Mouse (Mus musculus) kidney, embryonic 15.5 days (tissue): ENCODE results near the gene Traip. TPM values are rescaled to one million over a fixed set of nuclear protein-coding genes. Genes with fewer than 3 reads are reported as not detected.

Experiments used
- ATAC-seq: fragments of 200-750 bp; cut with Nextera tagmentation; replicated peaks from 2 replicates; pipeline ENCODE4 v1.8.0; 2017; ENCODE audit warnings: moderate TSS enrichment; ENCODE audit not compliant: low FRiP score
- H3K27ac ChIP-seq: fragments of 300-500 bp; sonication (generic); 2 replicates; pipeline ENCODE4 v1.5.1; 2015; ENCODE audit warnings: mild to moderate bottlenecking, inconsistent platforms
- H3K27me3 ChIP-seq: fragments of 300-500 bp; sonication (generic); 2 replicates; pipeline ENCODE4 v1.6.1; 2015; ENCODE audit warnings: inconsistent platforms
- H3K36me3 ChIP-seq: fragments of 300-500 bp; sonication (generic); 2 replicates; pipeline ENCODE4 v1.6.1; 2015; ENCODE audit warnings: inconsistent platforms
- H3K4me1 ChIP-seq: fragments of 300-500 bp; sonication (generic); 2 replicates; pipeline ENCODE4 v1.6.1; 2015; ENCODE audit warnings: inconsistent platforms
- H3K4me2 ChIP-seq: fragments of 300-500 bp; sonication (generic); 2 replicates; pipeline ENCODE4 v1.6.1; 2015; ENCODE audit warnings: moderate library complexity, mild to moderate bottlenecking, inconsistent platforms
- H3K4me3 ChIP-seq: fragments of 300-500 bp; sonication (generic); replicated peaks from 2 replicates; pipeline ENCODE4 v1.5.1; 2015; ENCODE audit warnings: mild to moderate bottlenecking, inconsistent platforms
- H3K9ac ChIP-seq: fragments of 300-500 bp; sonication (generic); 2 replicates; pipeline ENCODE4 v1.6.1; 2015; ENCODE audit warnings: mild to moderate bottlenecking, inconsistent platforms
- H3K9me3 ChIP-seq: fragments of 300-500 bp; sonication (generic); replicated peaks from 2 replicates; pipeline ENCODE4 v1.6.1; 2016; ENCODE audit warnings: inconsistent platforms
- WGBS: fragments of 180-500 bp; shearing (Covaris S2); methylation state at CpG from one replicate; pipeline ENCODE4 v1.1.7; 2015; ENCODE audit warnings: mixed read lengths; 5-methylcytosine and 5-hydroxymethylcytosine counted together
- polyA plus RNA-seq: library from polyadenylated mRNA; unstranded; fragments of >200 nt; fragmentation: Nextera tagmentation; extraction: Ambion mirVana; gene quantifications from 2 replicates; pipeline ENCODE4 v1.2.1, GENCODE M21; 2015

Gene Traip
- polyA plus RNA-seq, 1 experiment from 2014 or later: 25.0 TPM

- no peak for ATAC-seq
- H3K36me3 ChIP-seq: peaks cover 28% of the 10 kb centered on the region
- no peak overlapping the region for H3K4me3 ChIP-seq
- H3K4me2 ChIP-seq: no peak overlapping the region
- H3K27ac ChIP-seq: no peak overlapping the region
- WGBS: 92% methylated on average over 1 of the region's 1 CpGs
- H3K9me3 ChIP-seq: no peaks in the 10 kb centered on the region
- peaks cover 4% of the 10 kb centered on the region; the same call in 1 of the 2 replicates for H3K4me1 ChIP-seq
- no peaks in the 10 kb centered on the region for H3K27me3 ChIP-seq
- H3K9ac ChIP-seq: no peak overlapping the region
Observed at GRCm38 (mm10) chr9:108020741-108021140, 70.8 kb downstream of the Traip start.

Other genes with a start within 250 kb of the Traip start
- 21.3 and 23.9 TPM in 2 replicates for gene Sema3f, start 239.7 kb upstream of the Traip start, polyA plus RNA-seq
- gene Rbm5, start 179.1 kb upstream of the Traip start, polyA plus RNA-seq: 194 and 207 TPM in 2 replicates
- gene Rbm6, start 76.9 kb upstream of the Traip start, polyA plus RNA-seq: 79.0 and 82.1 TPM in 2 replicates
- 11.5 TPM in 2 replicates for gene Mon1a, start 62.0 kb upstream of the Traip start, polyA plus RNA-seq
- 2.6 TPM in 2 replicates for gene Mst1r, start 43.3 kb upstream of the Traip start, polyA plus RNA-seq
- gene Actl11, start 21.7 kb upstream of the Traip start, polyA plus RNA-seq: not detected in 2 replicates
- gene Camkv, start 14.5 kb upstream of the Traip start, polyA plus RNA-seq: 1.6 and 2.2 TPM in 2 replicates
- 22.2 and 30.9 TPM in 2 replicates for gene Uba7, start 25.4 kb downstream of the Traip start, polyA plus RNA-seq
- 4.5 and 6.2 TPM in 2 replicates for gene Gm20661, start 32.9 kb downstream of the Traip start, polyA plus RNA-seq
- gene Inka1, start 35.7 kb downstream of the Traip start, polyA plus RNA-seq: 61.7 and 70.4 TPM in 2 replicates
- 6.9 and 12.6 TPM in 2 replicates for gene Cdhr4, start 42.4 kb downstream of the Traip start, polyA plus RNA-seq
- gene Gm20662, start 46.2 kb downstream of the Traip start, polyA plus RNA-seq: 0.74 and 1.4 TPM in 2 replicates
- gene Ip6k1, start 52.4 kb downstream of the Traip start, polyA plus RNA-seq: 50.8 and 54.8 TPM in 2 replicates
- gene Gmppb, start 99.1 kb downstream of the Traip start, polyA plus RNA-seq: 25.9 and 30.3 TPM in 2 replicates
- gene Amigo3, start 103.0 kb downstream of the Traip start, polyA plus RNA-seq: 2.2 and 2.7 TPM in 2 replicates
- gene Mst1, start 130.3 kb downstream of the Traip start, polyA plus RNA-seq: 0.45 and 0.55 TPM in 2 replicates
- gene Rnf123, start 133.2 kb downstream of the Traip start, polyA plus RNA-seq: 25.2 and 33.4 TPM in 2 replicates
- gene Apeh, start 144.5 kb downstream of the Traip start, polyA plus RNA-seq: 67.7 and 76.6 TPM in 2 replicates
- 0.75 and 0.77 TPM in 2 replicates for gene Bsn, start 240.2 kb downstream of the Traip start, polyA plus RNA-seq